Mouse (Mus musculus): ENCODE measurements at regions not wholly inside any gene's neighbourhood (a gene's known extent, or its start where the extent isn't known, plus 50 kb on each side); places are given as distances from the start of the nearest gene placed in this dataset.

DNA sequence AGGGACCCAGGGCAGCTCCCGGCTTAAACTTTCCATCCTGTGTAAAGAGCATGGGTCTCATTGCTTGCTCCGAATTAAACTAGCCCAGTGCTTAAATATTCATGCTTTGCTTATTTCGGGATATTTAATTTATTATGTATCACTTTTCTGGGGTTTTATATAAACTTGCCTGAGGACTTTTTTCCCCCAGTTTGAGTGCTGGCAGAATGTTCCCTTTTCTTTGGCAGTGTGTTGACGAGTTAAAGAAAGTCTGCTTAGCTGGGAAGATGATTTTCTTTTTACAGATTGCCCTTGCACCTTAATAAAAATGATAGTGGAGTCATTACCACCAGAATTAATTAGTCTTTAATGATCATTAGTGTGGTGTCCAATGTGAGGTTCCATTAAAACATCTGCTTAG, 126.9 kb downstream of the Gm10260 start:
- Histone ChIP-seq H3K27me3 (ENCODE audit: control insufficient read depth, insufficient read depth, low read length) (no peaks in the 10 kb centered on the region), H3K36me3 (ENCODE audit: control insufficient read depth, insufficient read depth, low read length) (no peaks in the 10 kb centered on the region), H3K4me3 (ENCODE audit: extremely low read depth, insufficient read depth, insufficient read length) (no peak overlapping the region), H3K27ac (ENCODE audit: insufficient read depth, low read length) (no peak overlapping the region), H3K4me1 (ENCODE audit: control insufficient read depth, insufficient read depth, insufficient read length) (no peaks in the 10 kb centered on the region)
- no peak for DNase-seq (ENCODE audit: low read depth in 1 of 2, low spot score in 2 of 2)
- WGBS = 88% methylated on average over 4 of the region's 4 CpGs
- TF ChIP-seq CTCF (IDR thresholded peaks at IDR 0.05; ENCODE audit: extremely low read depth, insufficient read depth, insufficient read length, insufficient replicate concordance) (no peak), POLR2A (IDR thresholded peaks at IDR 0.05; ENCODE audit: low read depth, low read length) (no peak)

DNA sequence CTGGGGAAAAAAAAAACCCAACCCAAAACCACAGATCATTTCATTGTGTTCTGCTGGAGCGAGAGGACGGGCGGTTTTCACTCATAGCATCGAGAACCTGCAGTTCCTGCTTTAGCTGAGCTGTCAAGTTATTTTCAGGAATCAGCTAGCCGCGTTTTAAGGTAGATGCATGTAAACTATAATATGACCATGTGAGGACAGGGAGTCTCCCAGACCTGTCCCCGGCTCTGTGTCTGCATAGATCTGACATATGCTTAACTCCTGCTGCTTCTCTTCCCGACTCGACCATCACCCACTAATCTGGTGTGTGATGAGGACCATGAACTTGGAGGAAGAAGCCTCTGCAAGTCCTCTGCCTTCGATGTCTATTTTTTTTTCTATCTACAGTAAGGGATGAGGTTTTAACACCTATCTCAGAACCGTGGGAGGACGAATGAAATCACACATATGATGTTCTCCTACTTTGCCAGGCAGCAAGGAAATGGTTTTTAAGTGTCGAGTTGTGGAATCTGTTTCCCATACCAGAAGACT, 128.5 kb downstream of the Gm10260 start:
- Histone ChIP-seq H3K4me1 (ENCODE audit: control insufficient read depth, insufficient read depth, insufficient read length) (no peaks in the 10 kb centered on the region), H3K36me3 (ENCODE audit: control insufficient read depth, insufficient read depth, low read length) (no peaks in the 10 kb centered on the region), H3K27ac (ENCODE audit: insufficient read depth, low read length) (no peak overlapping the region), H3K4me3 (ENCODE audit: extremely low read depth, insufficient read depth, insufficient read length) (no peak overlapping the region), H3K27me3 (ENCODE audit: control insufficient read depth, insufficient read depth, low read length) (no peaks in the 10 kb centered on the region)
- TF ChIP-seq POLR2A (IDR thresholded peaks at IDR 0.05; ENCODE audit: low read depth, low read length) (no peak), CTCF (IDR thresholded peaks at IDR 0.05; ENCODE audit: extremely low read depth, insufficient read depth, insufficient read length, insufficient replicate concordance) (no peak)
- 43% methylated on average over 13 of the region's 13 CpGs for WGBS
- no peak for DNase-seq (ENCODE audit: low read depth in 1 of 2, low spot score in 2 of 2)

GRCm38 (mm10) chr13:97630921-97631320, 129.5 kb downstream of the Gm10260 start:
- Histone ChIP-seq H3K27ac (ENCODE audit: insufficient read depth, low read length) (no peak overlapping the region), H3K36me3 (ENCODE audit: control insufficient read depth, insufficient read depth, low read length) (no peaks in the 10 kb centered on the region), H3K4me1 (ENCODE audit: control insufficient read depth, insufficient read depth, insufficient read length) (no peaks in the 10 kb centered on the region), H3K27me3 (ENCODE audit: control insufficient read depth, insufficient read depth, low read length) (no peaks in the 10 kb centered on the region), H3K4me3 (ENCODE audit: extremely low read depth, insufficient read depth, insufficient read length) (no peak overlapping the region)
- TF ChIP-seq CTCF (IDR thresholded peaks at IDR 0.05; ENCODE audit: extremely low read depth, insufficient read depth, insufficient read length, insufficient replicate concordance) (no peak), POLR2A (IDR thresholded peaks at IDR 0.05; ENCODE audit: low read depth, low read length) (no peak)
- DNase-seq (ENCODE audit: low read depth in 1 of 2, low spot score in 2 of 2) = no peak
- WGBS = 84% methylated on average over 5 of the region's 5 CpGs

- Histone ChIP-seq H3K4me1 (ENCODE audit: control insufficient read depth, insufficient read depth, insufficient read length) (no peaks in the 10 kb centered on the region), H3K27me3 (ENCODE audit: control insufficient read depth, insufficient read depth, low read length) (no peaks in the 10 kb centered on the region), H3K4me3 (ENCODE audit: extremely low read depth, insufficient read depth, insufficient read length) (no peak overlapping the region), H3K36me3 (ENCODE audit: control insufficient read depth, insufficient read depth, low read length) (no peaks in the 10 kb centered on the region), H3K27ac (ENCODE audit: insufficient read depth, low read length) (no peak overlapping the region)
- 88% methylated on average over 7 of the region's 7 CpGs for WGBS
- no peak for DNase-seq (ENCODE audit: low read depth in 1 of 2, low spot score in 2 of 2)
- TF ChIP-seq POLR2A (IDR thresholded peaks at IDR 0.05; ENCODE audit: low read depth, low read length) (no peak), CTCF (IDR thresholded peaks at IDR 0.05; ENCODE audit: extremely low read depth, insufficient read depth, insufficient read length, insufficient replicate concordance) (no peak)
Observed at GRCm38 (mm10) chr13:97628608-97629007, 131.8 kb downstream of the Gm10260 start.

- no peak for DNase-seq (ENCODE audit: low read depth in 1 of 2, low spot score in 2 of 2)
- no peak overlapping the region for H3K27ac ChIP-seq (ENCODE audit: insufficient read depth, low read length)
- H3K4me3 ChIP-seq (ENCODE audit: extremely low read depth, insufficient read depth, insufficient read length) = no peak overlapping the region
- H3K27me3 ChIP-seq (ENCODE audit: control insufficient read depth, insufficient read depth, low read length) = no peaks in the 10 kb centered on the region
- H3K36me3 ChIP-seq (ENCODE audit: control insufficient read depth, insufficient read depth, low read length) = no peaks in the 10 kb centered on the region
- TF ChIP-seq CTCF (IDR thresholded peaks at IDR 0.05; ENCODE audit: extremely low read depth, insufficient read depth, insufficient read length, insufficient replicate concordance) (no peak), POLR2A (IDR thresholded peaks at IDR 0.05; ENCODE audit: low read depth, low read length) (no peak)
- 89% methylated on average over 10 of the region's 10 CpGs for WGBS
- H3K4me1 ChIP-seq (ENCODE audit: control insufficient read depth, insufficient read depth, insufficient read length) = no peaks in the 10 kb centered on the region
Observed at GRCm38 (mm10) chr13:97627247-97627646, 133.2 kb downstream of the Gm10260 start.

GRCm38 (mm10) chr13:97626786-97627185, 133.6 kb downstream of the Gm10260 start:
- TF ChIP-seq CTCF (IDR thresholded peaks at IDR 0.05; ENCODE audit: extremely low read depth, insufficient read depth, insufficient read length, insufficient replicate concordance) (no peak), POLR2A (IDR thresholded peaks at IDR 0.05; ENCODE audit: low read depth, low read length) (no peak)
- 63% methylated on average over 5 of the region's 5 CpGs for WGBS
- no peaks in the 10 kb centered on the region for H3K36me3 ChIP-seq (ENCODE audit: control insufficient read depth, insufficient read depth, low read length)
- no peak overlapping the region for H3K27ac ChIP-seq (ENCODE audit: insufficient read depth, low read length)
- no peaks in the 10 kb centered on the region for H3K4me1 ChIP-seq (ENCODE audit: control insufficient read depth, insufficient read depth, insufficient read length)
- H3K27me3 ChIP-seq (ENCODE audit: control insufficient read depth, insufficient read depth, low read length) = no peaks in the 10 kb centered on the region
- H3K4me3 ChIP-seq (ENCODE audit: extremely low read depth, insufficient read depth, insufficient read length) = no peak overlapping the region
- DNase-seq (ENCODE audit: low read depth in 1 of 2, low spot score in 2 of 2) = no peak

- TF ChIP-seq POLR2A (IDR thresholded peaks at IDR 0.05; ENCODE audit: low read depth, low read length) (no peak), CTCF (IDR thresholded peaks at IDR 0.05; ENCODE audit: extremely low read depth, insufficient read depth, insufficient read length, insufficient replicate concordance) (no peak)
- Histone ChIP-seq H3K4me3 (ENCODE audit: extremely low read depth, insufficient read depth, insufficient read length) (no peak overlapping the region), H3K27ac (ENCODE audit: insufficient read depth, low read length) (no peak overlapping the region), H3K27me3 (ENCODE audit: control insufficient read depth, insufficient read depth, low read length) (no peaks in the 10 kb centered on the region), H3K36me3 (ENCODE audit: control insufficient read depth, insufficient read depth, low read length) (no peaks in the 10 kb centered on the region), H3K4me1 (ENCODE audit: control insufficient read depth, insufficient read depth, insufficient read length) (no peaks in the 10 kb centered on the region)
- DNase-seq (ENCODE audit: low read depth in 1 of 2, low spot score in 2 of 2) = no peak
- WGBS = 95% methylated on average over 5 of the region's 5 CpGs
Observed at GRCm38 (mm10) chr13:97626116-97626515, 134.3 kb downstream of the Gm10260 start.
